25 mouse cellular contexts compared by ENCODE assay signal in the genomic region with DNA sequence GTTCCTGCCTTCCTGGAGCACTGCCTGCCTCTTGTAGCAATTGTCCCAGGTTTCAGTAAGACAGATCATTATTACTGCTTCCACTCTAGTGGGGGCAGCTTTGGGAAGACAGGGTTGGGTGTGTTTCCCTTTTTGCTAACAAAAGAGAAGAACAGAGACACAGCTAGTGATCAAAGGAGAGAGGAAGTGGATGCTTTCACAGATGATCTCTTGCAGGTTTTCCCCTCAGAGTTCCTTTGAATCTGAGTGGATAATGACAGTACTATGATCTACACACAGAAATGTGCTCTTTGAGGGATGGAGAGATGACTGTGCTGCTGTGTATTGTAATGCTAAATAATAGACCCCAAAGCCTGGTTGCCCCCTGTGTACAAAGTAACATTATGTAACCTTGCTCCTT. TPM values are rescaled to one million over a fixed set of nuclear protein-coding genes. Genes with fewer than 3 reads are reported as not detected.
DNase-seq lines count a peak whose midpoint lies in the region; ATAC-seq lines count a peak whose summit lies in the region.
"Had no signal": no experiment of that assay in that cellular context is flagged by ENCODE, and none has a peak within 500 bp of the region (broad histone marks: within the 10 kb centered on the region; RNA-seq: fewer than 3 reads in every experiment).

No protein-coding gene starts in this region.

- no peaks in the 10 kb centered on the region for H3K9me3 ChIP-seq in forebrain, embryonic 13.5 days (replicated peaks)
- H3K9me3 ChIP-seq: liver, embryonic 13.5 days; neural tube, embryonic 12.5 days had no signal

- no peak overlapping the region for H3K4me2 ChIP-seq in forebrain, embryonic 13.5 days
- H3K4me2 ChIP-seq: heart, embryonic 12.5 days; limb, embryonic 13.5 days; liver, embryonic 13.5 days; midbrain, embryonic 13.5 days; neural tube, embryonic 12.5 days had no signal

- H3K4me1 ChIP-seq in forebrain, embryonic 13.5 days = no peaks in the 10 kb centered on the region
- H3K4me1 ChIP-seq: heart, embryonic 12.5 days; hindbrain, embryonic 10.5 days; limb, embryonic 13.5 days; liver, embryonic 13.5 days; midbrain, embryonic 13.5 days; neural tube, embryonic 12.5 days had no signal

- peak; percentile 67 for ATAC-seq in inflammation-experienced regulatory T-cells, adult 6 months
- ATAC-seq in erythroblast, adult 5-6 weeks (replicated peaks; ENCODE audit: low FRiP score, poor library complexity, severe bottlenecking) = no peak
- ATAC-seq in forebrain, embryonic 13.5 days = no peak
- ATAC-seq: hindbrain, embryonic 16.5 days; intestine, postnatal 0 days; midbrain, embryonic 13.5 days had no signal

- DNase-seq in spleen, postnatal 36 days (ENCODE audit: low spot score in 2 of 2) = peak; percentile 17 to 30
- no peak for DNase-seq in spleen, postnatal 10 days (ENCODE audit: low spot score in 2 of 2)
- peak; percentile 41 for DNase-seq in T-cell, adult 2 months (ENCODE audit: low spot score)
- DNase-seq in thymus, postnatal 25 days = peak; percentile 54
- DNase-seq in heart, adult 11 months = no peak
- DNase-seq: adrenal gland, adult 8-10 months; cerebellum, postnatal 10 days; heart, adult 18-20 months; heart, postnatal 10 days; kidney, postnatal 4 days; liver, embryonic 13.5 days; lung, adult 2 months; lung, postnatal 14 days; right cerebral cortex, postnatal 14 days had no signal

- no peak overlapping the region for H3K27ac ChIP-seq in forebrain, embryonic 13.5 days
- H3K27ac ChIP-seq: hindbrain, embryonic 10.5 days; limb, embryonic 13.5 days; liver, embryonic 13.5 days; midbrain, embryonic 13.5 days; neural tube, embryonic 12.5 days had no signal

- H3K36me3 ChIP-seq in forebrain, embryonic 13.5 days (ENCODE audit: poor library complexity, severe bottlenecking) = no peaks in the 10 kb centered on the region
- H3K36me3 ChIP-seq: heart, embryonic 12.5 days; hindbrain, embryonic 10.5 days; limb, embryonic 13.5 days; liver, embryonic 13.5 days; midbrain, embryonic 13.5 days; neural tube, embryonic 12.5 days had no signal

- H3K4me3 ChIP-seq in forebrain, embryonic 13.5 days = no peak overlapping the region
- H3K4me3 ChIP-seq: heart, embryonic 12.5 days; hindbrain, embryonic 10.5 days; limb, embryonic 13.5 days; liver, embryonic 13.5 days; megakaryocyte, embryonic 14.5 days; midbrain, embryonic 13.5 days; neural tube, embryonic 12.5 days had no signal

- H3K27me3 ChIP-seq in forebrain, embryonic 13.5 days = no peaks in the 10 kb centered on the region
- H3K27me3 ChIP-seq: heart, embryonic 12.5 days; limb, embryonic 13.5 days; liver, embryonic 13.5 days; midbrain, embryonic 13.5 days; neural tube, embryonic 12.5 days had no signal

- no peak overlapping the region for H3K9ac ChIP-seq in forebrain, embryonic 13.5 days
- H3K9ac ChIP-seq: heart, embryonic 12.5 days; limb, embryonic 13.5 days; liver, embryonic 13.5 days; midbrain, embryonic 13.5 days; neural tube, embryonic 12.5 days had no signal

RNA-seq across cellular contexts. Expression of gene Klf3, which starts 38.7 kb away (rescaled TPM):
- 10 to 100 TPM; 46.7 to 93.5 (median 83.6) TPM for polyA plus RNA-seq in inflammation-experienced regulatory T-cells, adult 6 months (2017; shearing (Covaris generic))
- 207 and 277 TPM in 2 replicates for total RNA-seq in erythroblast, adult 5-6 weeks (2015; ENCODE audit: low replicate concordance)
- total RNA-seq in erythroblast, adult 5-6 weeks (2017; ENCODE audit: low replicate concordance) = 170 and 195 TPM in 2 replicates
- polyA plus RNA-seq in forebrain, embryonic 13.5 days (2015; fragmentation: Nextera tagmentation; extraction: Ambion mirVana) = 24.0 and 25.1 TPM in 2 replicates

Comparison
In these comparisons a context has a peak if more than half of its experiments do, and no peak if none do; other contexts are left out.
1. DNase-seq: peak in spleen, postnatal 36 days (2 of 2), T-cell, adult 2 months (single experiment) and thymus, postnatal 25 days (single experiment); none in spleen, postnatal 10 days (0 of 2) and heart, adult 11 months (single experiment).